Mouse (Mus musculus): ENCODE data around the gene Gm3149. TPM values are rescaled to one million over a fixed set of nuclear protein-coding genes. Genes with fewer than 3 reads are reported as not detected.

The Gm3149 gene
- polyA plus RNA-seq, 1 experiment from 2014 or later: not detected

Other genes starting within 250 kb of the Gm3149 start
- not detected in 2 replicates for gene Gm3115, start 233.2 kb upstream of the Gm3149 start, polyA plus RNA-seq (2014; fragmentation: Nextera tagmentation; extraction: Ambion mirVana)
- gene Gm8108, start 206.8 kb upstream of the Gm3149 start, polyA plus RNA-seq (2014; fragmentation: Nextera tagmentation; extraction: Ambion mirVana): 2.8 and 6.8 TPM in 2 replicates
- not detected in 2 replicates for gene Gm3127, start 152.3 kb upstream of the Gm3149 start, polyA plus RNA-seq (2014; fragmentation: Nextera tagmentation; extraction: Ambion mirVana)
- 9.2 and 11.9 TPM in 2 replicates for gene Gm2974, start 134.7 kb upstream of the Gm3149 start, polyA plus RNA-seq (2014; fragmentation: Nextera tagmentation; extraction: Ambion mirVana)
- gene Gm3138, start 67.7 kb upstream of the Gm3149 start, polyA plus RNA-seq (2014; fragmentation: Nextera tagmentation; extraction: Ambion mirVana): not detected in 2 replicates
- 5.9 and 7.7 TPM in 2 replicates for gene 2610042L04Rik, start 17.5 kb downstream of the Gm3149 start, polyA plus RNA-seq (2014; fragmentation: Nextera tagmentation; extraction: Ambion mirVana)
- gene Gm3159, start 80.2 kb downstream of the Gm3149 start, polyA plus RNA-seq (2014; fragmentation: Nextera tagmentation; extraction: Ambion mirVana): not detected in 2 replicates
- 6.2 and 8.7 TPM in 2 replicates for gene Gm3164, start 98.2 kb downstream of the Gm3149 start, polyA plus RNA-seq (2014; fragmentation: Nextera tagmentation; extraction: Ambion mirVana)
- gene Gm3173, start 113.7 kb downstream of the Gm3149 start, polyA plus RNA-seq (2014; fragmentation: Nextera tagmentation; extraction: Ambion mirVana): 1.7 and 2.0 TPM in 2 replicates
- not detected in 2 replicates for gene Gm3182, start 164.5 kb downstream of the Gm3149 start, polyA plus RNA-seq (2014; fragmentation: Nextera tagmentation; extraction: Ambion mirVana)
- gene Gm3047, start 238.1 kb downstream of the Gm3149 start, polyA plus RNA-seq (2014; fragmentation: Nextera tagmentation; extraction: Ambion mirVana): not detected in 2 replicates